ENCODE assay signal across 18 mouse cellular contexts in the genomic region with DNA sequence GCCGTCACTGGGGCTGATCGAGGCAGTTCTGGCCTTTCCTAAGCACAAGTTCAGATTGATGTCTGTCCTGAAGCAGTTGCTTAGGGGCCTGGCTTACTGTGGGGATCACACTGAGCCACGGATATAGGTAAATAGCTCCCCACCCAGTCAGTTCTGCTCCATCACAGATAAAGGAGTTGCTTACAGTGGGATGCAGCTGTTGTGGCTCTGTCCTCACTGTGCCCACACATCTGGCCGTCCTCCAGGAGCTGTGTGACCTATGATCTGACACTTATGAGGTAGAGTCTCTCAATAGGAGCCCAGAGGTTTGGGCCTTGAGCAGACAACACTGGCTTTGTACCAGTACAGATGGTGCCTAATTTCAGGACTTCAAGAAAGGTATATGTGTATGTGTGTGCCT.
DNase-seq lines count a peak whose midpoint lies in the region; ATAC-seq and TF ChIP-seq lines count a peak whose summit lies in the region.
"Had no signal": no experiment of that assay in that cellular context is flagged by ENCODE, and none has a peak within 500 bp of the region (broad histone marks: within the 10 kb centered on the region; RNA-seq: fewer than 3 reads in every experiment).

No protein-coding gene starts in this region.

- no peak overlapping the region for H3K4me2 ChIP-seq in intestine, embryonic 16.5 days (ENCODE audit: low read depth, low read length)
- H3K4me2 ChIP-seq in intestine, embryonic 15.5 days (replicated peaks), result no peak overlapping the region
- H3K4me2 ChIP-seq in liver, postnatal 0 days (ENCODE audit: low read depth, low read length), result no peak overlapping the region
- no peak overlapping the region for H3K4me2 ChIP-seq in liver, embryonic 12.5 days
- H3K4me2 ChIP-seq in forebrain, embryonic 12.5 days, result no peak overlapping the region
- H3K4me2 ChIP-seq: heart, embryonic 11.5 days; heart, embryonic 15.5 days; hindbrain, embryonic 13.5 days had no signal

- H3K27ac ChIP-seq in intestine, embryonic 16.5 days (ENCODE audit: low read length), result peak overlapping the region; percentile 54
- no peak overlapping the region for H3K27ac ChIP-seq in intestine, embryonic 15.5 days
- no peak overlapping the region for H3K27ac ChIP-seq in liver, postnatal 0 days (ENCODE audit: low read depth)
- no peak overlapping the region for H3K27ac ChIP-seq in liver, embryonic 12.5 days
- no peak overlapping the region for H3K27ac ChIP-seq in forebrain, embryonic 12.5 days
- H3K27ac ChIP-seq: heart, adult 2 months; heart, embryonic 15.5 days; hindbrain, embryonic 13.5 days had no signal

- H3K4me3 ChIP-seq in intestine, embryonic 16.5 days (ENCODE audit: low read length), result no peak overlapping the region
- H3K4me3 ChIP-seq in intestine, embryonic 15.5 days (replicated peaks), result no peak overlapping the region
- no peak overlapping the region for H3K4me3 ChIP-seq in liver, postnatal 0 days (ENCODE audit: low read depth, low read length)
- no peak overlapping the region for H3K4me3 ChIP-seq in liver, embryonic 12.5 days
- H3K4me3 ChIP-seq in forebrain, embryonic 12.5 days (replicated peaks), result no peak overlapping the region
- H3K4me3 ChIP-seq: heart, adult 2 months; heart, embryonic 15.5 days; hindbrain, embryonic 13.5 days had no signal

- no peaks in the 10 kb centered on the region for H3K36me3 ChIP-seq in intestine, embryonic 16.5 days (ENCODE audit: control insufficient read depth, insufficient read depth, low read length)
- no peaks in the 10 kb centered on the region for H3K36me3 ChIP-seq in intestine, embryonic 15.5 days
- no peaks in the 10 kb centered on the region for H3K36me3 ChIP-seq in liver, postnatal 0 days (replicated peaks; ENCODE audit: insufficient read depth, low read length)
- H3K36me3 ChIP-seq in liver, embryonic 12.5 days, result no peaks in the 10 kb centered on the region
- H3K36me3 ChIP-seq in forebrain, embryonic 12.5 days (replicated peaks), result no peaks in the 10 kb centered on the region
- H3K36me3 ChIP-seq: heart, embryonic 15.5 days; hindbrain, embryonic 13.5 days had no signal

- TF ChIP-seq CTCF in liver, postnatal 0 days (IDR thresholded peaks at IDR 0.05; ENCODE audit: low read depth), result no peak

- no peak for TF ChIP-seq EP300 in liver, postnatal 0 days (IDR thresholded peaks at IDR 0.05; ENCODE audit: low read depth)

- DNase-seq in liver, postnatal 0 days, result peak; percentile 57
- no peak for DNase-seq in gastrocnemius, postnatal 25 days
- DNase-seq: adrenal gland, postnatal 14 days; cerebellum, adult 11-12 months; cerebellum, adult 9-10 months; cerebellum, postnatal 25 days; gastrocnemius, postnatal 10 days; heart, adult 2 months; heart, postnatal 14 days had no signal

- no peaks in the 10 kb centered on the region for H3K9me3 ChIP-seq in intestine, embryonic 16.5 days (ENCODE audit: control insufficient read depth, low read length)
- H3K9me3 ChIP-seq in intestine, embryonic 15.5 days, result no peaks in the 10 kb centered on the region
- H3K9me3 ChIP-seq in liver, postnatal 0 days (ENCODE audit: low read length), result no peaks in the 10 kb centered on the region
- no peaks in the 10 kb centered on the region for H3K9me3 ChIP-seq in liver, embryonic 12.5 days (replicated peaks)
- H3K9me3 ChIP-seq in forebrain, embryonic 12.5 days, result no peaks in the 10 kb centered on the region
- H3K9me3 ChIP-seq: heart, embryonic 15.5 days; hindbrain, embryonic 13.5 days had no signal

- H3K4me1 ChIP-seq in intestine, embryonic 16.5 days (ENCODE audit: control insufficient read depth, insufficient read depth, low read length), result peaks cover 73% of the 10 kb centered on the region
- peaks cover 27% of the 10 kb centered on the region for H3K4me1 ChIP-seq in intestine, embryonic 15.5 days (replicated peaks)
- H3K4me1 ChIP-seq in liver, postnatal 0 days (ENCODE audit: insufficient read depth), result peaks cover 22% of the 10 kb centered on the region
- H3K4me1 ChIP-seq in liver, embryonic 12.5 days, result peaks cover 18% of the 10 kb centered on the region; the same call in 1 of the 2 replicates
- peaks cover 61% of the 10 kb centered on the region for H3K4me1 ChIP-seq in forebrain, embryonic 12.5 days

- H3K27me3 ChIP-seq in intestine, embryonic 16.5 days (replicated peaks; ENCODE audit: control insufficient read depth, insufficient read depth, low read length), result no peaks in the 10 kb centered on the region
- no peaks in the 10 kb centered on the region for H3K27me3 ChIP-seq in intestine, embryonic 15.5 days (replicated peaks)
- no peaks in the 10 kb centered on the region for H3K27me3 ChIP-seq in liver, postnatal 0 days (ENCODE audit: insufficient read depth, low read length)
- H3K27me3 ChIP-seq in liver, embryonic 12.5 days (replicated peaks), result peaks cover 17% of the 10 kb centered on the region; the same call in 1 of the 2 replicates
- peaks cover 87% of the 10 kb centered on the region for H3K27me3 ChIP-seq in forebrain, embryonic 12.5 days

- H3K9ac ChIP-seq in intestine, embryonic 16.5 days (ENCODE audit: low read depth, low read length), result 0 out of 2 replicates have a peak overlapping the region, but pooled peaks have one; percentile 24
- no peak overlapping the region for H3K9ac ChIP-seq in intestine, embryonic 15.5 days
- H3K9ac ChIP-seq in liver, postnatal 0 days (replicated peaks), result no peak overlapping the region
- H3K9ac ChIP-seq in liver, embryonic 12.5 days, result no peak overlapping the region
- H3K9ac ChIP-seq in forebrain, embryonic 12.5 days, result no peak overlapping the region
- H3K9ac ChIP-seq: heart, embryonic 15.5 days; hindbrain, embryonic 13.5 days had no signal

- WGBS in intestine, embryonic 16.5 days, result 45% methylated on average over 4 of the region's 4 CpGs
- WGBS in intestine, embryonic 15.5 days, result 48% methylated on average over 4 of the region's 4 CpGs
- 50% methylated on average over 4 of the region's 4 CpGs for WGBS in liver, postnatal 0 days (ENCODE audit: insufficient replicate concordance)
- WGBS in liver, embryonic 12.5 days (ENCODE audit: insufficient replicate concordance), result 44% methylated on average over 4 of the region's 4 CpGs
- WGBS in forebrain, embryonic 12.5 days, result 59% methylated on average over 4 of the region's 4 CpGs

- no peak for ATAC-seq in intestine, embryonic 16.5 days
- no peak for ATAC-seq in intestine, embryonic 15.5 days
- ATAC-seq in liver, postnatal 0 days, result no peak
- no peak for ATAC-seq in liver, embryonic 12.5 days
- ATAC-seq in megakaryocyte-erythroid progenitor cell, adult 5-6 weeks (replicated peaks; ENCODE audit: low FRiP score, low TSS enrichment, poor library complexity, severe bottlenecking), result peak; percentile 73
- ATAC-seq in forebrain, embryonic 12.5 days (ENCODE audit: low FRiP score), result no peak
- ATAC-seq: forebrain, embryonic 16.5 days had no signal
